Mouse (Mus musculus) lung, adult 2 months (tissue): Measurements from ENCODE around the gene Hap1. TPM values are rescaled to one million over a fixed set of nuclear protein-coding genes. Genes with fewer than 3 reads are reported as not detected.

Experiments
- DNase-seq: peaks from one replicate; pipeline ENCODE4 v3.0.0; 2022
- H3K4me1 ChIP-seq: fragments of 200-500 bp; 2 replicates; pipeline ENCODE4 v1.6.1; 2011; ENCODE audit warnings: low read length; ENCODE audit not compliant: control insufficient read depth, insufficient read depth
- H3K4me3 ChIP-seq: fragments of 200-500 bp; replicated peaks from 2 replicates; pipeline ENCODE3; 2011; ENCODE audit warnings: low read depth, mild to moderate bottlenecking, control low read depth, low read length; ENCODE audit errors: extremely low read depth
- CTCF ChIP-seq: fragments of 200-500 bp; IDR thresholded peaks from 2 replicates; pipeline ENCODE4 v1.5.1; 2011; ENCODE audit warnings: mild to moderate bottlenecking, low read length, control low read depth; ENCODE audit not compliant: insufficient read depth
- POLR2A ChIP-seq: fragments of 200-500 bp; IDR thresholded peaks from 2 replicates; pipeline ENCODE4 v1.6.1; 2011; ENCODE audit warnings: low read depth, mild to moderate bottlenecking, control low read depth, low read length, borderline replicate concordance; ENCODE audit errors: extremely low read depth
- WGBS: fragments of 180-500 bp; shearing (Covaris S2); methylation state at CpG from one replicate; pipeline ENCODE4 v1.1.7; 2018; 5-methylcytosine and 5-hydroxymethylcytosine counted together
- polyA plus RNA-seq: library from polyadenylated mRNA; depleted of rRNA; stranded (reverse); fragments of >200 nt; gene quantifications from 2 replicates; pipeline ENCODE4 v1.2.3, GENCODE M21; 2012

Hap1 gene
- polyA plus RNA-seq, 1 experiment: 14.3 TPM

DNA sequence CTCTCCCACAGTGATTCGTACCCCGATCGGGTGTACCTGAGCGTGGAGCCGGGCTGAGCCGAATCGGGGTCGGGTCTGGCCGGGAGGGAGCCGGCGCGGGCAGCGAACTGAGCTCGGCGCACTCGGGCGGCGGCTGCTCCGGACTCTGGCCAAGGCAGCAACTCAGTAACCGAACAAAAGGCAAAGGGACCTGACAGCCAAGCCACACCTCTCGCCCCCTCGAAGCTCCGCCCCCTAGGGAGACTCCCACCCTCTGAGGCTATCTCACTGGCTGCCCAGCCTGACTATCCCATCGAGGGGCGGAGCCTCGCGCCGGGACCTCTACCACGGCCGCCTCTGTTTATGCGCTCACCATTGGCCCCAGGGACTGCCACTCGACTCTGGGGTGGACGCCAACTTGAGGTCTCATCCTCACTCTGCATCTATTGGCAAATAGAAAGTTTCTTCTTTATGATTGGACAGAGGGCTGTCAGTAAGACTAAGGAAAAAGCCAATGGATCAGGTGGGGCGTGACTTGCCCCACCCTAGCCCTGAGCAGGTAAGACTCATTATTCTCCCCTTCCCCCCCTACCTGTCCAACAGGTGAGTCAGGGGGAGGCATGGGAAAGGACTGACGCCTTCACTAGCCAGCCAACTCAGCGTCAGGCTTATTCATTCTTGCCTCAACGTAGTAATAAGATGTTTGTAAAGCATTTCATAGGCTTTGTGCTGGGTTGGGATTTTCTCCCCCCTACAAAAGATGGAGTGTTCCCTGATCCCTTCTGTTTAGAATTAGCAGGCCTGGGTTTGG lies 41.9 kb upstream of the Hap1 start, which contains the start of gene Jup:
TSS of gene Jup (minus strand) at position 164 of the 790 bp plus-strand sequence.
- peaks cover 33% of the 10 kb centered on the region for H3K4me1 ChIP-seq
- WGBS: 2% methylated on average over 37 of the region's 37 CpGs
- DNase-seq: peak; percentile 99
- peak within 1 kb of the TSS; percentile 97 for H3K4me3 ChIP-seq
- TF ChIP-seq CTCF: no peak
- peak; percentile 99 for TF ChIP-seq POLR2A

DNA sequence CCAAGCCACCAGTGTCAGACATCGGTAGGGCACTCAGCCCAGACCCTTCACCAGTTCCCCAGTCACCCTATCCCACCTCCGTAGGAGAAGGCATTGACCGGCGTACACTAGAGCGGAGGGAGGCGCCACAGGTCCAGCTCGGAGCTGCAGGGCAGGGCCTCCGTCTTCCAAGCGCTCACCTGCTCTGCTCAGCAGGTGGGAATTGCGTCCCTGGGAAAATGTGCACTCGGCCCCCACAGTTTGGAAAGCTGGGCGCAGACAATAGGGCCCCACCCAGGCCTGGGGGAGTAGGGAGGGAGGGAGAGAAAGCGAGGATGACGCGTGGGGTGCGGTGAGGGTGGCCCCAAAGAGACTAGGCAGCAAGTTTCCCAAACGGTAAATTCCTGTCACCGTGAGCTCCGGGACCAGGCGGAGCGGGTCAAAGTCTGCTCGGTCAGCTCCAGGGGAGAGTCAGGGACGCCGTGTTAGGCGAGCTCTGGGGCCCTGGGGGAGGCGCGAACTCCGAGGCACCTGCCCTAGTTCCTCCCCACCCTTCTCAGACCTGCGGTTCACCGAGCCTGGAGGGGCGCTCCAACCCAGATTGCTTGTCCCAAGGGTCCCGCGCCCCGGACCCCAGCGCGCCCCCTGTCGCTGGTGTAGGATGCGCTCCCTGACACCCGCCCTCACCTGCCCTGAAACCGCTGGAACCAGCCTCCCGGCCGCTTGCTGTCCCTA lies 41.1 kb upstream of the Hap1 start:
- Histone ChIP-seq H3K4me1 (peaks cover 37% of the 10 kb centered on the region), H3K4me3 (peak overlapping the region; percentile 97)
- under 1% methylated on average over 42 of the region's 42 CpGs for WGBS
- no peak for TF ChIP-seq CTCF
- TF ChIP-seq POLR2A: no peak; the same call in 1 of the 2 replicates
- DNase-seq: peak; percentile 71

DNA sequence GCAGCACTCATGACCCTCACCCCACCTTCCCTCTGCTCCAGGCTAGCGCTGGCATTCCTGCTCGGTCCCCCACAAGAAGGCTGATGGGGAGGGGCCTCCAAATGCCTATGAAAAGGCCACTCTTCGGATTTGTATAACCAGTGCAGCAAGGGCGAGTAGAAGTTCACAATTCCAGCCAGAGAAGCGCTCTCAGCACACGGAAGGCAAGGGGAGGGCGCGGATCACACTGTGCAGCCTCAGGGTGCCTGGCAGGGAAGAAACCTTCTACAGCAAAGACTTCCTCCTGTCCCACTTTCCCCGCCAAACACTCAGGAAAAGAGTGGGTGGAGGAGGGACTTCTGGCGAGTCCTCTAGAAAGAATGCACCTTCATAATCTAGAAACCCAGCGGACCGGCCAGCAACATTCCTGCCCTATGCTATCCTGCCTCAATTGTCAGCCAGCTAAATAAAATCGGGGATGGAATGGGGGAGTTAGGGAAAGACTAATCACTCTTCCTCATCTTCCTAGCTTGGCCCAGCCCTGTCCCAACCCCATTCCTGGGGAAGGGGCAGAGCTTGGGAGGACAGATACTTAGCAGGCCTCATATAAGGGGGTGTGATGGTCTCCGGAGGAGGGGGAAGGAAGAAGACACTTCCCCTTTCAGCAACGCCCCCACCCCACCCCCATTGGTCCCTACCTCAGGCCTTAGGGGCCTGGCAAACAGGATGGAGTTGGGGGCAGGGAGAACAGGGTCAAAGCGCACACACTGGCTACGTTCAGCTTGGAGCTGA lies 40.1 kb upstream of the Hap1 start:
- H3K4me1 ChIP-seq: peaks cover 43% of the 10 kb centered on the region
- WGBS: 16% methylated on average over 17 of the region's 17 CpGs
- DNase-seq: peak; percentile 60
- H3K4me3 ChIP-seq: peak overlapping the region; percentile 97
- peak; percentile 44; the same call in 1 of the 2 replicates for TF ChIP-seq POLR2A
- no peak for TF ChIP-seq CTCF

DNA sequence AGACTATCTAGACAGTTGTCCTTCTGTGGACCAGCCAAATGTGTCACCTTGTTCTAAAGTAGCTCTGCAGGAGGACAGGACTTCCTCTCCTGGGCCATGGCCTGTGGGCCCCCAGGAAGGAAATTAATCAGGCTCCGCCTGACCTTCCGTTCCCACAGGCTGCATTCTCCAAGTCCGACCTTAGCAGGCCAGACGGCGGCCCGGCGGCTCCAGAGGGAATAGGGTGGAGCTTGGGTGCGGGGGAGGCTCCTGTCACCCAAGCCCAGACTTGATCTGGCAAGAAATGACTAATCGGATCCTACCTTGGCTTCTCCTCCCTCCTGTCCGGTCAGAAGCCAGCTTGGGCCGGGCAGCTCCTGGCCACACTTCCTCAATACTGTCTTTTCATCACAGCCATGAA lies 39.3 kb upstream of the Hap1 start:
- peak; percentile 73 for DNase-seq
- H3K4me3 ChIP-seq: peak overlapping the region; percentile 97

DNA sequence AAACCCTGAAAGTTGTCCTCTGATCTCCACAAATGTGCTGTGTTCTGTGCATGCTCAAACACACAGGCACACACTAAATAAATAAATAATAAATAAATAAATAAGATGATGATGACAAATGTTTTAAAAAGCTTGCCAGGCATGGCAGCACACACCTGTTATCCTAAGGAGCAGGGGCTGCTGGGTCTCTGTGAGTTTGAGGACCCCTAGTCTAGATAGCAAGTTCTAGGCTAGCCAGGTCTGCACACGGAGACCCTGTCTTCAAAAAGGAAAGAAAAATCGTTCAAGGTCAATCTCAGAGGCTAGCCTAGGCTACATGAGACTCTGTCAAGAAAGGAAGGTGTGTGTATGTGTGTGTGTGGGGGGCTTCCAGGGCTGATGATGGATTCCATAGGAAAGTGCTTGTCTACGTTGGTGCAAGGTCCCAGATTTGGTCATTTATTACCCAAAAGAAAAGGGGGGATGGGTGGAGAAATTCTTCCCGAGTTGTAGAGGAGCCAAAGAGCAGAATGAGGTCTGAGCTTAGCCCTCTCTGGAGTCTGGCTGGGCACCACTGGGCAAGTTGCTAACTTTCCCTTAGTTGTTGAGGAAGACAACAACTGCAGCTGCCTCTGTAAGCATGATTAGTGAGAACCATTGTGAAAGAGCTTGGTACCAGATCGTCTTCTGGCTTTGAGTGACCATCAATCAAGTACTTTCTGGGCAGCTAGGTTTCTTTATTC lies 38.6 kb upstream of the Hap1 start:
- DNase-seq: no peak
- Histone ChIP-seq H3K4me3 (peak overlapping the region; percentile 97), H3K4me1 (peaks cover 51% of the 10 kb centered on the region)
- WGBS: 30% methylated on average over 5 of the region's 5 CpGs
- TF ChIP-seq CTCF (no peak), POLR2A (no peak)

More for the DNA sequence above, 39.3 kb upstream of the Hap1 start:
- WGBS: 14% methylated on average over 11 of the region's 11 CpGs
- no peak for TF ChIP-seq POLR2A
- no peak for TF ChIP-seq CTCF
- peaks cover 51% of the 10 kb centered on the region for H3K4me1 ChIP-seq

DNA sequence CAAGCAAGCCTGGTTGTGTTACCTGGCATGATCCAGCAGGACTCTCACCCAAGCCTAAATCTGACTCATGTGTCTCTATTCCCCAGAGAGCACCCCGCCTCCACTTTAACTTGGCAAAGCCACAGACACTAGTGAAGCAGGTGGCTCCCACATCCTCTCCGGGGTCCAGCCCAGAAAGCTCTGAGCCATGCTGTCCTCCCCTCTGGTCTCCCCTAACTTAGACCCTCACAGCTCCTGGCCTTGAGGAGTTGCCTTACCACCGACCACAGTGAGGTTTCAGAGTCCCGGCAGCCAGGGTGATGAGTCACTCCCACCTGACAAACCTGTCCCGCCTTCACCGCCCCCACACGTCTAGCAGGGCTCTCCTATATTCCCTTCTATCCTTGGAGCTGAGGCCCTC lies 37.8 kb upstream of the Hap1 start:
- no peak for DNase-seq
- H3K4me1 ChIP-seq: peaks cover 55% of the 10 kb centered on the region
- TF ChIP-seq CTCF (no peak), POLR2A (no peak)
- WGBS: 29% methylated on average over 7 of the region's 7 CpGs
- peak overlapping the region; percentile 5 for H3K4me3 ChIP-seq

DNA sequence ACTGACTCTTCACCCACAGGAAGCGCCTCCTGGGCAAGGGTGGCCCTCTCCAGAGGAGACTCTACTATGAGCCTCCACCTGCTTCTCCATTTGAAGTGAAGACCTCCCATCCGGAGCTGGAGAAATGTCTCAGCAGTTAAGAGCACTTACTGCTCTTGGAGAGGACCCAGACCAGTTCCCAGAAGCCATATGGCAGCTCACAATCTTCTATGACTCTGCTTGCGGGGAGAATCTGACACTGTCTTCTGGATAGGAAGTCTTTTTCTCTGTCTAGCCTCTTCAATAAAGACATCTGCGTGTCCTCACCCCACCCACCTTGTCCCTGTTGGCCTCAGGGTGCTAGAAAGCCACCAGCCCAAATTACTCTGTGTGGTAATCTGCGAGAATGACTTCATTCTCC lies 37.0 kb upstream of the Hap1 start:
- Histone ChIP-seq H3K4me3 (no peak overlapping the region), H3K4me1 (peaks cover 57% of the 10 kb centered on the region)
- TF ChIP-seq POLR2A (no peak), CTCF (no peak)
- DNase-seq: no peak
- 27% methylated on average over 5 of the region's 5 CpGs for WGBS

DNA sequence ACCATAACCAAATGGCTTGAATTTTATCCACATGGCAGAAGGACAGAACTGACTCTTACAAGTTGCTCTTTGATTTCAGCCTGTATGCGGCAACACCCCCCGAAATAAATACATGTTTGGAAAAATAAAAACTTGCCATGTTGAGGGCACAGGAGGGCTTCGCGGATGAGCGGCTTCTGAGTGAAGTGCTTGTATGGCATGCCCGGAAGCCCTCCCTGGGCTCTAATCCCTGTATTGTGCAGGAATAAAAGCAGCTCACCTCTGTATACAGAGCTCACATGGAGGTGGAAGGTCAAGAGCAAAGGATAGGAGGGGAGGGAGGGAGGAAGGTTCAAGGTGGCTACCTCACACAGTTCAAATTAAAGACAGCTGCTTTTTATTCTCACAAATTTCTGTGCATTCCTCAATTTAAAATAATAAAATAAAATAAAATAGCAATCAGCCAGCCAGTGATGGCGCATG lies 36.0 kb upstream of the Hap1 start:
- Histone ChIP-seq H3K4me1 (peaks cover 67% of the 10 kb centered on the region), H3K4me3 (no peak overlapping the region)
- TF ChIP-seq CTCF (no peak), POLR2A (no peak)
- no peak for DNase-seq
- 71% methylated on average over 7 of the region's 7 CpGs for WGBS
